Mouse (Mus musculus): Measurements from ENCODE around the gene Dct. TPM values are rescaled to one million over a fixed set of nuclear protein-coding genes. Genes with fewer than 3 reads are reported as not detected.

Dct gene
- total and polyA plus RNA-seq, 2 experiments from 2014 or later = 0.44 to 0.49 TPM

GRCm38 (mm10) chr14:118088437-118089207 is 36.6 kb upstream of the Dct start:
- peak; percentile 15 for DNase-seq (ENCODE audit: low spot score)
- no peaks in the 10 kb centered on the region for H3K4me1 ChIP-seq (ENCODE audit: insufficient read depth, low read length)
- peak overlapping the region; percentile 62 for H3K4me3 ChIP-seq (ENCODE audit: low read depth, low read length)
- H3K9me3 ChIP-seq (ENCODE audit: low read length) = no peaks in the 10 kb centered on the region
- ATAC-seq (ENCODE audit: low FRiP score) = peak; percentile 67
- H3K27ac ChIP-seq (ENCODE audit: low read depth, low read length) = peak overlapping the region; percentile 62
- TF ChIP-seq CTCF (IDR thresholded peaks at IDR 0.05) = no peak
- no peaks in the 10 kb centered on the region for H3K36me3 ChIP-seq (ENCODE audit: insufficient read depth, low read length)
- H3K9ac ChIP-seq (replicated peaks; ENCODE audit: low read length, poor library complexity, severe bottlenecking) = peak overlapping the region; percentile 64
- no peaks in the 10 kb centered on the region for H3K27me3 ChIP-seq (ENCODE audit: insufficient read depth, low read length)
- 5% methylated on average over 22 of the region's 22 CpGs for WGBS
- peak overlapping the region; percentile 73 for H3K4me2 ChIP-seq (ENCODE audit: low read depth, low read length, poor library complexity, severe bottlenecking)

GRCm38 (mm10) chr14:118086271-118087035 is 34.4 kb upstream of the Dct start:
- Histone ChIP-seq H3K9ac (replicated peaks; ENCODE audit: low read length, poor library complexity, severe bottlenecking) (no peak overlapping the region), H3K4me2 (ENCODE audit: low read depth, low read length, poor library complexity, severe bottlenecking) (no peak overlapping the region), H3K9me3 (ENCODE audit: low read length) (no peaks in the 10 kb centered on the region), H3K4me3 (ENCODE audit: low read depth, low read length) (no peak overlapping the region), H3K27me3 (ENCODE audit: insufficient read depth, low read length) (no peaks in the 10 kb centered on the region), H3K27ac (ENCODE audit: low read depth, low read length) (no peak overlapping the region), H3K36me3 (ENCODE audit: insufficient read depth, low read length) (no peaks in the 10 kb centered on the region), H3K4me1 (ENCODE audit: insufficient read depth, low read length) (no peaks in the 10 kb centered on the region)
- no peak for TF ChIP-seq CTCF (IDR thresholded peaks at IDR 0.05)
- no peak for ATAC-seq (ENCODE audit: low FRiP score)
- 48% methylated on average over 5 of the region's 5 CpGs for WGBS
- DNase-seq (ENCODE audit: low spot score) = no peak

- Histone ChIP-seq H3K4me2 (ENCODE audit: low read depth, low read length, poor library complexity, severe bottlenecking) (no peak overlapping the region), H3K4me3 (ENCODE audit: low read depth, low read length) (no peak overlapping the region), H3K27me3 (ENCODE audit: insufficient read depth, low read length) (no peaks in the 10 kb centered on the region), H3K36me3 (ENCODE audit: insufficient read depth, low read length) (no peaks in the 10 kb centered on the region), H3K4me1 (ENCODE audit: insufficient read depth, low read length) (no peaks in the 10 kb centered on the region), H3K9me3 (ENCODE audit: low read length) (no peaks in the 10 kb centered on the region), H3K27ac (ENCODE audit: low read depth, low read length) (no peak overlapping the region), H3K9ac (replicated peaks; ENCODE audit: low read length, poor library complexity, severe bottlenecking) (no peak overlapping the region)
- DNase-seq (ENCODE audit: low spot score) = no peak
- ATAC-seq (ENCODE audit: low FRiP score) = no peak
- no peak for TF ChIP-seq CTCF (IDR thresholded peaks at IDR 0.05)
- WGBS = 84% methylated on average over 6 of the region's 6 CpGs
These were observed 31.8 kb upstream of the Dct start for GRCm38 (mm10) chr14:118083851-118084250.

GRCm38 (mm10) chr14:118080606-118081005 is 28.6 kb upstream of the Dct start:
- Histone ChIP-seq H3K9me3 (ENCODE audit: low read length) (no peaks in the 10 kb centered on the region), H3K36me3 (ENCODE audit: insufficient read depth, low read length) (no peaks in the 10 kb centered on the region), H3K4me1 (ENCODE audit: insufficient read depth, low read length) (no peaks in the 10 kb centered on the region), H3K27ac (ENCODE audit: low read depth, low read length) (no peak overlapping the region), H3K9ac (replicated peaks; ENCODE audit: low read length, poor library complexity, severe bottlenecking) (no peak overlapping the region), H3K4me3 (ENCODE audit: low read depth, low read length) (no peak overlapping the region), H3K4me2 (ENCODE audit: low read depth, low read length, poor library complexity, severe bottlenecking) (no peak overlapping the region), H3K27me3 (ENCODE audit: insufficient read depth, low read length) (no peaks in the 10 kb centered on the region)
- TF ChIP-seq CTCF (IDR thresholded peaks at IDR 0.05) = no peak
- ATAC-seq (ENCODE audit: low FRiP score) (no peak), DNase-seq (ENCODE audit: low spot score) (peak; percentile 18)
- 45% methylated on average over 11 of the region's 11 CpGs for WGBS

GRCm38 (mm10) chr14:118070100-118070499 is 18.1 kb upstream of the Dct start:
- no peak for TF ChIP-seq CTCF (IDR thresholded peaks at IDR 0.05)
- no peaks in the 10 kb centered on the region for H3K36me3 ChIP-seq (ENCODE audit: insufficient read depth, low read length)
- H3K27me3 ChIP-seq (ENCODE audit: insufficient read depth, low read length) = no peaks in the 10 kb centered on the region
- no peaks in the 10 kb centered on the region for H3K9me3 ChIP-seq (ENCODE audit: low read length)
- no peak overlapping the region for H3K4me3 ChIP-seq (ENCODE audit: low read depth, low read length)
- WGBS = 65% methylated on average over 12 of the region's 12 CpGs
- H3K4me2 ChIP-seq (ENCODE audit: low read depth, low read length, poor library complexity, severe bottlenecking) = no peak overlapping the region
- DNase-seq (ENCODE audit: low spot score) (no peak), ATAC-seq (ENCODE audit: low FRiP score) (0 out of 2 replicates have a peak, but pooled peaks have one; percentile 34)
- no peak overlapping the region for H3K27ac ChIP-seq (ENCODE audit: low read depth, low read length)
- no peaks in the 10 kb centered on the region for H3K4me1 ChIP-seq (ENCODE audit: insufficient read depth, low read length)
- H3K9ac ChIP-seq (replicated peaks; ENCODE audit: low read length, poor library complexity, severe bottlenecking) = no peak overlapping the region
